Mouse (Mus musculus) small intestine, adult 2 months (tissue): ENCODE results near the gene Sgsm1.

Experiments used
- CTCF ChIP-seq: fragments of 200-500 bp; IDR thresholded peaks from 2 replicates; pipeline ENCODE4 v1.5.1; 2012; ENCODE audit warnings: low read depth, mild to moderate bottlenecking, control low read depth, inconsistent platforms, low read length, moderate library complexity, mixed read lengths; ENCODE audit not compliant: insufficient replicate concordance, insufficient read length; ENCODE audit errors: extremely low read depth
- POLR2A ChIP-seq: fragments of 200-500 bp; IDR thresholded peaks from 2 replicates; pipeline ENCODE4 v1.6.1; 2012; ENCODE audit warnings: low read depth, mild to moderate bottlenecking, control low read depth, inconsistent platforms, low read length, moderate library complexity

DNA sequence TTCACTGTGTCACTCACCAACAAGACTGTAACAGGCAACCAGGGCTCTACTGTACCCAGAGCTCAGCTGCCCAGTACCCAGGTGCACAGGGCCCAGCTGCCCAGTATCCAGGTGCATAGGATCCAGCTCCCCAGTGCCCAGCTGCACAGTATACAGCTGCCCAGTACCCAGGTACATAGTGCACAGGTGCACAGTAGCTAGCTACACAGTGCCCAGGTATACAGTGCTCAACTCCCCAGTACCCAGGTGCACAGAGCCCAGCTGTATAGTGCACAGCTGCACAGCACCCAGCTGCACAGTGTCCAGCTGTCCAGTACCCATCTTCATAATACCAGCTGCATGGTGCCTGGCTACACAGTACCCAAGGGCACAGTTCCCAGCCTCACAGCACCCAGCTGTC lies 42.3 kb downstream of the Sgsm1 start:
- no peak for TF ChIP-seq CTCF
- no peak for TF ChIP-seq POLR2A
